Mouse (Mus musculus) hindbrain, postnatal 0 days (tissue): ENCODE measurements around the gene Tmco4. TPM values are rescaled to one million over a fixed set of nuclear protein-coding genes. Genes with fewer than 3 reads are reported as not detected.

ENCODE experiments used
- ATAC-seq: fragments of 200-750 bp; cut with Nextera tagmentation; 2 replicates; pipeline ENCODE4 v1.8.0; 2017; ENCODE audit warnings: mild to moderate bottlenecking, moderate TSS enrichment, moderate library complexity
- DNase-seq: peaks from one replicate; pipeline ENCODE4 v3.0.0-alpha.2; 2015; ENCODE audit warnings: low spot score
- H3K27ac ChIP-seq: fragments of 300-500 bp; sonication (generic); 2 replicates; pipeline ENCODE4 v1.5.1; 2014; ENCODE audit warnings: mild to moderate bottlenecking
- H3K27me3 ChIP-seq: fragments of 300-500 bp; sonication (generic); 2 replicates; pipeline ENCODE4 v1.6.1; 2014; ENCODE audit warnings: low read length, mixed read lengths; ENCODE audit not compliant: insufficient read depth
- H3K36me3 ChIP-seq: fragments of 300-500 bp; sonication (generic); 2 replicates; pipeline ENCODE4 v1.6.1; 2014; ENCODE audit warnings: low read length, mixed read lengths; ENCODE audit not compliant: insufficient read depth
- H3K4me1 ChIP-seq: fragments of 300-500 bp; sonication (generic); 2 replicates; pipeline ENCODE4 v1.6.1; 2014; ENCODE audit warnings: antibody characterized with exemption, low read length, mixed read lengths; ENCODE audit not compliant: insufficient read depth
- H3K4me2 ChIP-seq: fragments of 300-500 bp; sonication (generic); 2 replicates; pipeline ENCODE4 v1.6.1; 2014; ENCODE audit warnings: low read depth, mild to moderate bottlenecking, low read length, moderate library complexity, mixed read lengths
- H3K4me3 ChIP-seq: fragments of 300-500 bp; sonication (generic); 2 replicates; pipeline ENCODE4 v1.5.1; 2014; ENCODE audit warnings: low read length
- H3K9ac ChIP-seq: fragments of 300-500 bp; sonication (generic); replicated peaks from 2 replicates; pipeline ENCODE4 v1.6.1; 2014; ENCODE audit warnings: mild to moderate bottlenecking, low read length, moderate library complexity, mixed read lengths
- H3K9me3 ChIP-seq: fragments of 300-500 bp; sonication (generic); 2 replicates; pipeline ENCODE4 v1.6.1; 2016; ENCODE audit warnings: low read length, mixed read lengths
- CTCF ChIP-seq: IDR thresholded peaks from 2 replicates; pipeline ENCODE4 v1.5.1; 2016; ENCODE audit warnings: antibody characterized with exemption, control low read depth, low read depth
- WGBS: fragments of 180-500 bp; shearing (Covaris S2); extraction: QIAGEN DNeasy Blood & Tissue Kit; methylation state at CpG from one replicate; pipeline ENCODE4 v1.1.7; 2014; 5-methylcytosine and 5-hydroxymethylcytosine counted together
- polyA plus RNA-seq: library from polyadenylated mRNA; unstranded; fragments of >200 nt; fragmentation: Nextera tagmentation; extraction: Ambion mirVana; gene quantifications from 2 replicates; pipeline ENCODE4 v1.2.1, GENCODE M21; 2015
- total RNA-seq: library from RNA; depleted of rRNA; stranded (reverse); fragments of >200 nt; gene quantifications from 2 replicates; pipeline ENCODE4 v1.2.3, GENCODE M21; 2014

Tmco4 gene
- total and polyA plus RNA-seq, 2 experiments from 2014 or later, result 2.0 to 2.8 TPM

DNA sequence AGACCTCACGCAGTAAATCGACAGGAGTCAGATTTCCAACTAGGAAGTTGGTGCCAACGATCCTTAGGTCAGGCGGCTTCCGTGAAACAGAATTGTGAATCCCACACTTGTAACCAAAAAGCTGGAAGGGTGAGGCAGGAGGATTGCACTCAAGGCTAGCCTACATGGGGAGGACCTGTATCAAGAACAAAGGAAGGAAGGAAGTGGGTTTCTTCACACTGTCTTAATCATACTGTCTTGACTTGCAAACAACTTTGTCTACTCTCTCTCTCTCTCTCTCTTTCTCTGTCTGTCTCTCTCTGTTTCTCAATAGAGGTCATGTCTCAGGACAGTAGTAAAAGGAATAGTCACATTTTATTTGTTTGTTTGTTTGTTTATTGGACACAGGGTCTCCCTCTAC is 10.0 kb upstream of the Tmco4 start:
- no peak for TF ChIP-seq CTCF
- H3K4me1 ChIP-seq, result no peaks in the 10 kb centered on the region
- WGBS, result 91% methylated on average over 5 of the region's 5 CpGs

DNA sequence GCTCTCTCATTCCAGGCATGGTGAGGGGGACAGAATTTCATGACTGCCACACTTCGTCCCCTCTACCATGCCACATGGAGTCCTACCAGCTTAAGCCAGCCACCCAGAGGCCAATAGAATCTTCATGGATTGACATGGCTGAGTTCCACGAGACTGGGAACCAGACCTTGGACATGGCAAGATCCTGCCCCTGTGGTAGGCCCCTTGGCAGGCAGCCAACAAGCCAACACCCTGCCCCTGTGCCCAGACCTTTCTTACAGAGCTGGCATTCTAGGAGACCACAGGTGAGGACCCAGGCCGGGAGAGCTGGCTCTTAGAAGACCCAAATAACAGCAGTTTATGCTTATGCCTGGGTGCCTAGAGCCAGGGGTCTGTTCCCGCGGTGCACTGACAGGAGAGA is 6.8 kb upstream of the Tmco4 start:
- no peak overlapping the region for H3K4me3 ChIP-seq
- no peak overlapping the region for H3K9ac ChIP-seq
- H3K36me3 ChIP-seq, result no peaks in the 10 kb centered on the region
- no peak for TF ChIP-seq CTCF
- DNase-seq (no peak), ATAC-seq (no peak)
- WGBS, result 66% methylated on average over 5 of the region's 5 CpGs
- H3K27me3 ChIP-seq, result no peaks in the 10 kb centered on the region
- H3K4me2 ChIP-seq, result no peak overlapping the region
- no peaks in the 10 kb centered on the region for H3K9me3 ChIP-seq
- H3K27ac ChIP-seq, result no peak overlapping the region
- H3K4me1 ChIP-seq, result no peaks in the 10 kb centered on the region

More for the DNA sequence above, 10.0 kb upstream of the Tmco4 start:
- Histone ChIP-seq H3K27me3 (no peaks in the 10 kb centered on the region), H3K9ac (no peak overlapping the region), H3K4me3 (no peak overlapping the region), H3K27ac (no peak overlapping the region), H3K9me3 (no peaks in the 10 kb centered on the region), H3K36me3 (no peaks in the 10 kb centered on the region), H3K4me2 (no peak overlapping the region)
- DNase-seq, result no peak
- no peak for ATAC-seq

DNA sequence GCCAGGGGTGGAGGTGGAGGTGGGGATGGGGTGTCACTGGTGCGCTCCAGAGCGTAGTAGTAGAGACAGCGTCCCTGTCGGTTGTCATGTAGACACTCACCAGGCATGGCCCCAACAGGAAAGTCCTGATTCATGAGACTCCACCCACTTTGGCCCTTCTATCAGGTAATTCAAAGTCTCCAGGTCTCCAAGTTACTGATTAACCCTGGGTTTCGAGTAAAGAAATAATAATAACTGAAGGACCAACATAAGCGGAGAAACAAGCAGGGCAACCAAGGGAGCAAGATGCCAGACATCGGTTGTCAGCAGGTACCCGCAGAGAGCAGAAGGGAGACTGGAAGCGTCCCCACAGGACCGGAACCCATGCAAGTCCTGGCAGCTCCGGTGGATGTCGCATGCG is 5.8 kb upstream of the Tmco4 start, which contains the start of gene Rnf186:
Rnf186 (plus strand) TSS at position 247 of the 400 bp plus-strand sequence.
- H3K4me1 ChIP-seq, result no peaks in the 10 kb centered on the region

DNA sequence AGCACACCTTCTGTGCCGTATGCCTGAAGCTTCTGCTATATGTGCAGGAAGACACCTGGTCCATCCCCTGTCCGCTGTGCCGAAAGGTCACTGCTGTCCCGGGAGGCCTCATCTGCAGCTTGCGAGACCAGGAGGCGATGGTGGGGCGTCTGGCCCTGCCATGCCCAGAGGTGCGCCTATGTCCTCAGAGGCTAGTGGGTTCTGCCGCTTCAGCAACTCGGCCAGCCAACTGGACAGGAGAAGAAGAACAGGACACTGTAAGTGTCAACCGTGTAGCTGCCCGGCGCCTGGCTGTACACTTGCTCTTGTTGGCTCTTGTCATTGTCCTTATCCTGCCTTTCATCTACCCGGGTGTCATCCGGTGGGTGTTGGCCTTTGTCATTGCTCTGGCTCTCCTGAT is 5.2 kb upstream of the Tmco4 start:
- Histone ChIP-seq H3K36me3 (no peaks in the 10 kb centered on the region), H3K27ac (no peak overlapping the region), H3K9ac (no peak overlapping the region), H3K9me3 (no peaks in the 10 kb centered on the region), H3K27me3 (no peaks in the 10 kb centered on the region), H3K4me2 (no peak overlapping the region), H3K4me3 (no peak overlapping the region), H3K4me1 (peaks cover 4% of the 10 kb centered on the region; the same call in 1 of the 2 replicates)
- ATAC-seq, result no peak
- no peak for DNase-seq
- TF ChIP-seq CTCF, result no peak
- WGBS, result 92% methylated on average over 14 of the region's 15 CpGs

More for the DNA sequence above, 5.8 kb upstream of the Tmco4 start, which contains the start of gene Rnf186:
- Histone ChIP-seq H3K36me3 (no peaks in the 10 kb centered on the region), H3K9ac (no peak within 1 kb of the TSS), H3K4me2 (no peak within 1 kb of the TSS), H3K27ac (no peak within 1 kb of the TSS), H3K27me3 (no peaks in the 10 kb centered on the region), H3K9me3 (no peaks in the 10 kb centered on the region), H3K4me3 (no peak within 1 kb of the TSS)
- DNase-seq, result no peak
- WGBS, result 94% methylated on average over 13 of the region's 13 CpGs
- no peak for ATAC-seq
- TF ChIP-seq CTCF, result no peak

DNA sequence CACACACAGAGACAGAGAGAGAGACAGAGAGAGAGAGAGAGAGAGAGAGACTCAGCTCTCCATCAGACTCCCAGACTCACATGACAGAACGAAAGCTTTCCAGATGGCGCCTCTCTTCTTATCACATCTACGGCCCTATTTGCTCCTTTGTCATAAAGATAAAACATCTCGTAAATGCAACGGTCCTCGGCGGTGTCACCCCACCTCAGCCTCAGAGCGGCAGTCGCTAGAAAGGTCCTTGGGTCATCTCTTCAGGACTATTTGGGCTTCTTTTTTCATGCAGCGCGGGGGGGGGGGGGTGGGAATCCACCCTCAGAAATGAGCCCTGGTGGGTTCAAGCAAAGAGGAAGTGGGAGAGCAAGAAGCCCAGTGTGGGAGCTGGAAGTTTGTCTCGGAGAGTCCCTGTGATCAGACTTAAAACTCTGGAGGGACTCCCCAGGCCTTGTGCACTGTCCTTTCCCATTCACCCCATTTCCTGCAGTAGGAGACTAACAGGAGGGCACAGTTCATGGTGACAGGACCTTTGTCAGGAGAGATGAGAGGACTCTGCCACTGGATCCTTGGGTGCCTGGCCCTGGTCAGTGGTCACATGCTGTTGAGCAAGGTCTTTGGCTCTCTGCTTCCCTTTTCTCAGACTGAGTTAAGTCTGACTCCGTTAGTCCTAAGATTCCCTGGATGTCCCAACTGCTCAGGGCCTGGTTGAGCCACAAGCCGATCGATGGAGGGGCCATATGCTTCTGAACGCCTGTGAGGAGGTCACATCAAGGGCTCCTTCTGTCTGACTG is 3.7 kb upstream of the Tmco4 start:
- ATAC-seq, result no peak
- Histone ChIP-seq H3K4me3 (no peak overlapping the region), H3K4me1 (peaks cover 14% of the 10 kb centered on the region), H3K27me3 (no peaks in the 10 kb centered on the region), H3K36me3 (no peaks in the 10 kb centered on the region), H3K9me3 (no peaks in the 10 kb centered on the region), H3K9ac (no peak overlapping the region), H3K27ac (no peak overlapping the region), H3K4me2 (no peak overlapping the region)
- DNase-seq, result no peak
- no peak for TF ChIP-seq CTCF
- WGBS, result 72% methylated on average over 16 of the region's 16 CpGs

DNA sequence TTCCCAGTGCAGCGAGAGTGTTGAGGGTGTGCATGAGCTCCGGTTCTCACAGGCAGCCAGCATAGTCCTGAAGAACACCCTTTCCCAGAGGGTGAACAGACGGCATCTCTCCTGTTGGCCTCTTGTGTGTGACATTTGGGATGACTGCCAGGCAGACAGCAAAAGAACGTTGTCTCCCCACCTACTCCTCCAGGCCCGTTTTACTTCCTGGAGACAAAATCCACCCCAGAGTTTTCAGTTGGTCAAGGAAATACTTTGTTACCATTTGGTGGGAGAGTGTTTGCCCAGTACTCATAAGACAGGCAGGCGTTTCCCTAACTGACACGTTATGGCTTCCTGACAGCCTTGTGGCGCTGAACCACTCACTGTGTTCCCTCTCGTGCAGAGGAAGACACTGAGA is 3.0 kb upstream of the Tmco4 start:
- ATAC-seq, result no peak

DNA sequence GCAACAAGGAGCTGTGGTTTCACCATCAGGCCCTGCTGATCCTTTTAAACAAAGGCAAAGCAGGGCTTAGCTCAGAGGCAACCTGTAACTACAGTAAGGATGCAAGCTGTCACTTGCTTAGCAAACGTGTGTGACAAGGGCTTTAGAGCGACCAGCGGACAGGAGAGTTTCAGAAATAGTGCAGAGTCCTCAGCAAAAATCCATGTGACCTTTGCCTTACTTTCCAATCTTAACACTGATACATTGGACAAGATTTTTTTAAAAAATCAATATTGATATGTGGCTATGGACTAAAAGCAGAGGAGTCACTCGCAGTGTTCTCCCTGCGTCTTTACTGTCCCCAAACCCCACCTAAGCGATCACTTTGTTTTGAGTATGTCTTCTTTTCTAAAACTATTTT is 1.3 kb upstream of the Tmco4 start:
- TF ChIP-seq CTCF, result no peak
- no peak overlapping the region for H3K9ac ChIP-seq
- 92% methylated on average over 6 of the region's 6 CpGs for WGBS
- no peak overlapping the region for H3K27ac ChIP-seq
- peaks cover 14% of the 10 kb centered on the region for H3K4me1 ChIP-seq
- H3K4me2 ChIP-seq, result no peak overlapping the region
- H3K9me3 ChIP-seq, result no peaks in the 10 kb centered on the region
- no peak for ATAC-seq
- no peak overlapping the region for H3K4me3 ChIP-seq
- H3K36me3 ChIP-seq, result no peaks in the 10 kb centered on the region
- H3K27me3 ChIP-seq, result no peaks in the 10 kb centered on the region
- DNase-seq, result no peak

More for the DNA sequence above, 3.0 kb upstream of the Tmco4 start:
- Histone ChIP-seq H3K4me3 (no peak overlapping the region), H3K36me3 (no peaks in the 10 kb centered on the region), H3K27ac (no peak overlapping the region), H3K9ac (no peak overlapping the region), H3K4me2 (no peak overlapping the region), H3K27me3 (no peaks in the 10 kb centered on the region), H3K9me3 (no peaks in the 10 kb centered on the region), H3K4me1 (peaks cover 14% of the 10 kb centered on the region)
- DNase-seq, result peak; percentile 18
- TF ChIP-seq CTCF, result no peak
- 55% methylated on average over 9 of the region's 9 CpGs for WGBS
